Mouse (Mus musculus): ENCODE results near the gene Vegfb. TPM values are rescaled to one million over a fixed set of nuclear protein-coding genes. Genes with fewer than 3 reads are reported as not detected.
A peak's percentile ranks its signal among the peaks of the same experiment; 100 is the strongest.

Gene Vegfb
- polyA plus RNA-seq, 1 experiment from 2014 or later: 91.1 TPM

GRCm38 (mm10) chr19:6949532-6949931 is 37.9 kb downstream of the Vegfb start:
- 95% methylated on average over 5 of the region's 5 CpGs for WGBS (ENCODE audit: missing documents)
- H3K27ac ChIP-seq: no peak overlapping the region
- no peak overlapping the region for H3K4me3 ChIP-seq (ENCODE audit: inconsistent target)
- peaks cover 10% of the 10 kb centered on the region; the same call in 1 of the 2 replicates for H3K36me3 ChIP-seq (ENCODE audit: inconsistent target)
- no peaks in the 10 kb centered on the region; the same call in 1 of the 2 replicates for H3K79me2 ChIP-seq (ENCODE audit: inconsistent target)

- Histone ChIP-seq H3K36me3 (ENCODE audit: inconsistent target) (peaks cover 5% of the 10 kb centered on the region; the same call in 1 of the 2 replicates), H3K27ac (no peak overlapping the region), H3K4me3 (ENCODE audit: inconsistent target) (no peak overlapping the region), H3K79me2 (ENCODE audit: inconsistent target) (peaks cover 9% of the 10 kb centered on the region)
- 79% methylated on average over 4 of the region's 4 CpGs for WGBS (ENCODE audit: missing documents)
Observed at GRCm38 (mm10) chr19:6948186-6948585, 39.3 kb downstream of the Vegfb start.

DNA sequence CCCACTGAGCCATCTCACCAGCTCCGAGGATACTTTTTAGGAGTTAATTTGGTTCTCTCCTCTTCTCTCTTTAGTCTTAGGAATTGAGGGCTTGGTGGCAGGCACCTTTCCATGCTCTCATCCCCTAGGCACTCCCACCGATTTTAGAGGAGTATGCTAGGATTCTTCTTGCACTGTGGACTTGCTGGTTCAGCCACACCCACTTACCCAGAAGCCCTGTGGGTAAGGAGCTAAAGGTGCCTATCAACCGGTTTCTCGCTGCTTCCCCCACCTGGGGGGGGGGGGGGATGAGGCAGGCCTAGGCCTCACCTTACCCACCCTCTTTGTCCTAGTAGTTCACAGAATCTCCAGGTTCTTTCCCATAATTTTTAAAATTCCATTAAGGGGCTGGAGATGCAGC is 39.7 kb downstream of the Vegfb start:
- Histone ChIP-seq H3K27ac (no peak overlapping the region), H3K36me3 (ENCODE audit: inconsistent target) (peaks cover 5% of the 10 kb centered on the region; the same call in 1 of the 2 replicates), H3K4me3 (ENCODE audit: inconsistent target) (no peak overlapping the region), H3K79me2 (ENCODE audit: inconsistent target) (peaks cover 14% of the 10 kb centered on the region)
- 84% methylated on average over 4 of the region's 4 CpGs for WGBS (ENCODE audit: missing documents)

DNA sequence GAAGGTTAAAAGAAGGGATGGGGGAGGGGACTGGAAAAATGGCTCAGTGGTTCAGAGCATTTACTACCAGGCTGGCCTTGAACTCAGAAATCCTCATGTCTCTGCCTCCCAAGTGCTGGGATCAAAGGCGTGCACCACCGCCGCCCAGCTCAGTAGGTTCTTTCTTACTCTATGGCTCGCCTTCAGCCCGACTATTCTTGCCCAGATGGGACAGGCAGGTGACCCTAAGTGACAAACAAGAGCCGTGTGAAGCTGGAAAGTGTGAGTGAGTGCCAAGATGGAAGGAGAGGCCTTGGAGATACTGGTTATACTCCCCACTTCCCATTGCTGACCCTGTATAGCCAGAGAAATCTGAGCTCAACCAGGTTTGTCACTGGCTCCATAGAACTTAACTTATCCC is 43.7 kb downstream of the Vegfb start:
- Histone ChIP-seq H3K36me3 (ENCODE audit: inconsistent target) (peaks cover 5% of the 10 kb centered on the region; the same call in 1 of the 2 replicates), H3K79me2 (ENCODE audit: inconsistent target) (peaks cover 17% of the 10 kb centered on the region)
- WGBS (ENCODE audit: missing documents): 92% methylated on average over 6 of the region's 6 CpGs

DNA sequence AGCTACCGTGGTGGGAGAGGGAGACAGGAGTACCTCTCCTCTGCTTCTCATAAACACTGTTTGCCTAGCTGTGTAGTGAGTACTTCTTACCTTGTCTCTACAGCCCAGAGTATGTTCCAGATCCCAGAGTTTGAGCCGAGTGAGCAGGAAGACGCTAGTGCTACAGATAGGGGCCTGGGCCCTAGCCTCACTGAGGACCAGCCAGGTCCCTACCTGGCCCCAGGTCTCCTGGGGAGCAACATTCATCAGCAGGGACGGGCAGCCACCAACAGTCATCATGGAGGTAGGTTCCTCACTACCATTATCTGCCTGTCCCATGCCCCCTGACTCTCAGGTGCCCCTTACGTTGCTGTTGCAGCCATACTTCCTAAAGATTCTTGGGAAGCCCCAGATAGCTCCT is 44.7 kb downstream of the Vegfb start:
- peak overlapping the region; percentile 90 for H3K27ac ChIP-seq
- 49% methylated on average over 5 of the region's 5 CpGs for WGBS (ENCODE audit: missing documents)
- peaks cover 17% of the 10 kb centered on the region for H3K79me2 ChIP-seq (ENCODE audit: inconsistent target)
- H3K36me3 ChIP-seq (ENCODE audit: inconsistent target): peaks cover 5% of the 10 kb centered on the region; the same call in 1 of the 2 replicates
- peak overlapping the region; percentile 87 for H3K4me3 ChIP-seq (ENCODE audit: inconsistent target)

More for the DNA sequence above, 43.7 kb downstream of the Vegfb start:
- Histone ChIP-seq H3K4me3 (ENCODE audit: inconsistent target) (no peak overlapping the region), H3K27ac (no peak overlapping the region)

- Histone ChIP-seq H3K79me2 (ENCODE audit: inconsistent target) (peaks cover 17% of the 10 kb centered on the region), H3K36me3 (ENCODE audit: inconsistent target) (peaks cover 5% of the 10 kb centered on the region; the same call in 1 of the 2 replicates), H3K4me3 (ENCODE audit: inconsistent target) (peak within 1 kb of the TSS; percentile 87), H3K27ac (peak within 1 kb of the TSS; percentile 90)
- 0% methylated on average over 27 of the region's 27 CpGs for WGBS (ENCODE audit: missing documents)
Observed at GRCm38 (mm10) chr19:6942249-6942691, 45.2 kb downstream of the Vegfb start, which contains the start of gene Gpr137. TSS of gene Gpr137 (minus strand) at chr19:6942480.

- peak within 1 kb of the TSS; percentile 87 for H3K4me3 ChIP-seq (ENCODE audit: inconsistent target)
- peaks cover 5% of the 10 kb centered on the region; the same call in 1 of the 2 replicates for H3K36me3 ChIP-seq (ENCODE audit: inconsistent target)
- peaks cover 17% of the 10 kb centered on the region for H3K79me2 ChIP-seq (ENCODE audit: inconsistent target)
- WGBS (ENCODE audit: missing documents): under 1% methylated on average over 81 of the region's 83 CpGs
- peak within 1 kb of the TSS; percentile 90 for H3K27ac ChIP-seq
Observed at GRCm38 (mm10) chr19:6941372-6942248, 45.8 kb downstream of the Vegfb start, which contains the start of gene Bad. TSS of gene Bad (plus strand) at chr19:6941861.

DNA sequence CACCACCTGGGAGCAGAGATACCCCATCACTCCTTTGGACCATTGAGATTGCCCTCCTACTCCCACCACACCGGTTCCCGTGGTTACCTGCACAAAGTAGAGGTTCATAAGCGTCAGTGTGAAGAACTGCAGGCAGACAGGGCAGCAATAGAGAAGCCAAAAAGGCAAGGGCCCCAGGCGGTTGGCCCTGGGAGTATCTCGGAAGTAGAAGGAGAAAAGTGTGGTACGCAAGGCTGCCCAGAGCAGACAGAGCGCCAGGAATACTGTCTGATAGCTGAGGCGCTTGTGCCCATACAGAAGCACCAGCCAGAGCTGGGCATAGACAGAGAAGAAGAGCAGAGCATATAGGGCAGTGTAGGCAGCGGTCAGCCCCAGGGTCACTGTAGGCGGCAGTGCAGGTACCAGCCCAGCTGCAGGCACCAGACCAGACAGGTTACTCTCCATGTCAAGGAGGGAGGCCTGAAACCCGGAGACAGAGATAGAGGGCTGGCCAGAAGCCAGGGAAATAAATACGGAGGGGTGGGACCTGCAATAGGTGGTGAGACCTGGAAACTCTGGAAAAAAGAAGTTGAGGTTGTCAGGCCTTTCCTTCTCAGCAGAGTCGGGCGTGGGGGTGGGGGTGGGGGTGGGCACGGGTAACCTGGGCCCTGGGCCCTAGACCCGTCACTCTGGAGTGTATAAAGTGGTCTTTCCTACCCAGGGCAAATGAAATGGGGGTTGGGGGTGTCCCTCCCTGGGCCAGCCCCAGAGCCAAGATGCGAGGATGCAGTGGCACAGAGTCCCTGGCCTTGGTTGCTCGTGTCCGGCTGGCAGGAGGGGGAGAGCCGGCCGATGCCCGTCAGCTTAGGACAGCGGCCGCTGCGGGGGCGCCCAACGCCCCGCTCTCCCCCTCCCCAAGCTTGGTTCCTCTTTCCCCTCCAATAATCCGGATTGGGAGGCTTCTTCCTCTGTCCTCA is 46.8 kb downstream of the Vegfb start:
- no peak overlapping the region for H3K27ac ChIP-seq
- WGBS (ENCODE audit: missing documents): 33% methylated on average over 26 of the region's 29 CpGs
- H3K79me2 ChIP-seq (ENCODE audit: inconsistent target): peaks cover 17% of the 10 kb centered on the region
- peaks cover 5% of the 10 kb centered on the region; the same call in 1 of the 2 replicates for H3K36me3 ChIP-seq (ENCODE audit: inconsistent target)
- peak overlapping the region; percentile 87 for H3K4me3 ChIP-seq (ENCODE audit: inconsistent target)

DNA sequence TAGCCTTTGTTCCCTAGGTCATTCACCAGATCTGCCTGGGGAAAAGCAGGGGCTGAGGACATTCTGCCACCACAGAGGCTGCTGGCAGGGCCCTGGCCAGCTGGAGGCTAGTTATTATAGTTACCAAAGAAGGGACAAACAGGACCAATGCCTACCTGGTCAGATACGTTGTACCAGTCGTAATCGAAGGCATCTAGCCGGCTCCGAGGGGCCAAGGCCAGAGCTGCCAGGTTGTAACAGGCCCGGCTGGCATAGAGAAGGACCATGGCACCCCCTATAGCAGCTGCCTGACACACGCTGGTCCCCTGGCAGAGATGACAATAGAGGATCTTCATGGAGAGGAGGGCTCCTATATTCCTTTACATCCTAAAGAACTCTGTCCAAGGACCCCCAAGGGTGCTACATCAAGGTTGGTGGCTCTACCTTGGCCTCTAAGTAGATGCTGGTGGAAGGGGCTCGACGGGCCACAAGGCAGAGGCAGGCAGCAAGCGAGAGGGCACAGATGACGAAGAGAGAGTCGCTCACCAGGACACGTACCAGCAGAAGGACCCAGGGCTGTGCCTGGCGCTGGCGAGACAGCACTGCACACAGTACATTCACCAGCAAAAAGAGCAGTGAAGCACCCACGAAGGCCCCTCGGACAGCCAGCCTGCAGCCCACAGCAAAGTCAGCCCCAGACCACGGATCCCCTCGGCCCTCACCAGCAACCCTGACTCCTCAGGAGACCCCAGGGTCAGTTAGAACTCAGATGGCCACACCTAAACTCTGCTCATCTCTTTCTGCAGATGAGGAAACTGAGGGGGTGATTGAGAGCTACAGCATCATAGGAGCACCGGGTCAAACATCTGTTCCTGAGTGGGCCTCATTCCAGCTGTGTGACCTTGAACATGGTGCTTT is 48.1 kb downstream of the Vegfb start:
- WGBS (ENCODE audit: missing documents): 94% methylated on average over 20 of the region's 20 CpGs
- Histone ChIP-seq H3K36me3 (ENCODE audit: inconsistent target) (no peaks in the 10 kb centered on the region; the same call in 1 of the 2 replicates), H3K27ac (no peak overlapping the region), H3K4me3 (ENCODE audit: inconsistent target) (no peak overlapping the region), H3K79me2 (ENCODE audit: inconsistent target) (peaks cover 17% of the 10 kb centered on the region)

DNA sequence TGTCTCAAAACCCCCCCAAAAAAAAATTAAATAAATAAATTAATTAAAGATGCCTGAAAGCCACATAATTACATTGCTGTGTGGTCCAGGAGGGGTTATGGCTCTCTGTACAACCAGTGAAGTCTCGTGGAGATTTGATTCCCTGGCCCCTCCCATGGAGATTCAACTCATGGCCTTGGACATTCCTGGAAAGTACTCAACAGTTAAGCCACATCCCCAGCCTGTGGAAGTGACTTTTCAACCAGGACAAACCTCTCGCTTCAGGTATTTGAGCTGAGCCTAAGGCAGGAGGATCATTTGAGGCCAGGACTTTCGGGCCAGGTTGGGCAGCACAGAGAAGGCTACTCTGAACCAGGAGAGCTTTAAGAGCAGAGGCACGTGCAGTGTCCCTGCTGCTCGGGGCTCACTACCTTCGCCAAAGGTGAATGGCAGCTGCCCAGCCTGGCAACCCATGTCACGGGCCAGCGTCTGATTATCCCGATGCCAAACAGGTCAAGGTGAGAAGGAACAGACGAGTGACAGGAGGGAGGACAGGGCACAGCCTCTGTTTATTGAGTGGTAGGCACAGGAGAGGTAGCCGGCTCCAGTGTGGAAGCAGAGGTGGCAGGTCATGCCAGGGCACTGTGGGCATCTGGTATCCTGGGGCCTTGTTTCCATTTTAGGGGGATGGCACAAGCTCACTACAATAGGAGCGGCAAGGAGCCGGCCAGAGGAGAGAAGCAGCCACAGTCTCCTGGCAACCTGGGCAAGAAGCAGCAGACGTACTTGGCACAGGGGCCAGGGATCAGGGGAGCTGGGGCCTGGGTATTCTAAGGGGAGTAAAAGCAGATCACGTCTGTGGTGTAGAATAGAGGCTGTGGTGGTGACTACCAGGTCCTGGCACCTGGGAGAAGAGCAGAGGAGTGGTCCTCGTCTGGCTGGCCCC is 49.6 kb downstream of the Vegfb start:
- Histone ChIP-seq H3K36me3 (ENCODE audit: inconsistent target) (no peaks in the 10 kb centered on the region; the same call in 1 of the 2 replicates), H3K27ac (no peak overlapping the region), H3K79me2 (ENCODE audit: inconsistent target) (peaks cover 4% of the 10 kb centered on the region), H3K4me3 (ENCODE audit: inconsistent target) (no peak overlapping the region)
- WGBS (ENCODE audit: missing documents): 94% methylated on average over 16 of the region's 16 CpGs

DNA sequence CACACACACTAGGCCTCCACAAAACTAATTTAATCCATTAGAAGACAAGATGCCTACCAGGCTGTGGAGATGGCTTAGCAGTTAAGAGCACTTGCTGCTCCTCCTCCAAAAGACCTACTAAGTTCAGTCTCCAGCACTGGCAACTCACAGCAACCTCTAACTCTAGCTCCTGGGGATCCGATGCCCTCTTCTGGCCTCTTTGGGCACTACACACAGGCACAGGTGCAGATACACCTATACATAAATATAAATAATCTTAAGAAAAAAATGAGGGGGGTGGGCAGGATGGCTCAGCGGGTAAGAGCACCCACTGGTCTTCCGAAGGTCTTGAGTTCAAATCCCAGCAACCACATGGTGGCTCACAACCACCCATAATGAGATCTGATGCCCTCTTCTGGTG is 51.2 kb downstream of the Vegfb start:
- no peak overlapping the region for H3K4me3 ChIP-seq (ENCODE audit: inconsistent target)
- WGBS (ENCODE audit: missing documents): 31% methylated on average over 3 of the region's 3 CpGs
- no peaks in the 10 kb centered on the region; the same call in 1 of the 2 replicates for H3K36me3 ChIP-seq (ENCODE audit: inconsistent target)
- no peaks in the 10 kb centered on the region for H3K79me2 ChIP-seq (ENCODE audit: inconsistent target)
- no peak overlapping the region for H3K27ac ChIP-seq

DNA sequence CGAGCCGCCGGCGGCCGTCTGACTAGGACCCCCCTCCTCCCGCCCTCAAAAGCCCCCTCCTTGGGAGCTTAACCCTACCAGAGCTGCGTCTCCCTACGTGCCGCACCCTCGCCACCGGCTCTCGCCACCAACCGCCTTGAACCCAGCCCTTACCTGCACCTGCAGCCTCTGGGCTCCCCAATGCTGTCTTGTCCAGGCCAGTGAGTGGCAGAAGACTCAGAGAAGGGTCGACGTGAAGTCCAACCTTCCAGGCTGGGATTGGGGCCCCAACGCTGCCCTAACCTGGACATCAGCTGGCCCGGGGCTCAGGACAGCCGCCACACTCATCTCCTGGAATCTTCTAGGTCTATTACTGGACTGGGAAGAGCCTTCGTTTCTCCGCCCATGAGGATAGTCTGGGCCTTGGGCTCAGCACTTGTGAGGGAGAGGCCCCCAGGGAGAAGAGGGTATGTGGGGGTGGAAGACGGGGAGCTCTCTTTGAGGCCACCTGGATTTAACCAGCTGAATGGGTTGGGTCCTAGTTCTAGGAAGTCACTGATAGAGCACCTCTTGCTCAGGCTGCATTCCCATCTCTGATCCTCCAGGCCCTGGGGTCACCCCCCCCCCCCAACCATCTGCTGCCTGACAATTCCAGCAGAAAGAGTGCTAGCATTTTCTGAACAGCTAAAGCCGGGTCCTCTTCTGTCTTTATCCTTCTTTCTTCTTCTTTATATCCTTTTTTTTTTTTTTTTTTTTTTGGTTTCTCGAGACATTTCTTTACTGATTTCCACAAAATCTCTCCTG is 53.1 kb downstream of the Vegfb start, which contains the start of gene Kcnk4:
TSS of gene Kcnk4 (minus strand) at position 321 of the 783 bp plus-strand sequence.
- 28% methylated on average over 22 of the region's 23 CpGs for WGBS (ENCODE audit: missing documents)
- H3K27ac ChIP-seq: no peak within 1 kb of the TSS
- H3K79me2 ChIP-seq (ENCODE audit: inconsistent target): no peaks in the 10 kb centered on the region
- H3K36me3 ChIP-seq (ENCODE audit: inconsistent target): no peaks in the 10 kb centered on the region; the same call in 1 of the 2 replicates
- H3K4me3 ChIP-seq (ENCODE audit: inconsistent target): no peak within 1 kb of the TSS

Measured in macrophage (primary cell).